Mouse (Mus musculus) C2C12 (cell line): ENCODE results near the gene Atxn1.

ENCODE experiments used
- CTCF ChIP-seq: IDR thresholded peaks from one replicate; pipeline ENCODE4 v1.5.1; 2011; ENCODE audit not compliant: control insufficient read depth, insufficient read depth, insufficient read length
- MAX ChIP-seq: IDR thresholded peaks from one replicate; pipeline ENCODE4 v1.6.1; 2011; ENCODE audit warnings: mild to moderate bottlenecking, control low read depth
- MYOD1 ChIP-seq: IDR thresholded peaks from one replicate; pipeline ENCODE4 v1.6.1; 2011; ENCODE audit warnings: low read depth; ENCODE audit not compliant: control insufficient read depth, insufficient read length
- USF1 ChIP-seq: IDR thresholded peaks from one replicate; pipeline ENCODE4 v1.6.1; 2011; ENCODE audit warnings: low read depth, mild to moderate bottlenecking, control low read depth, moderate library complexity

- no peak for TF ChIP-seq CTCF
- no peak for TF ChIP-seq MAX
- TF ChIP-seq USF1 = no peak
- TF ChIP-seq MYOD1 = no peak
Observed at GRCm38 (mm10) chr13:45861885-45862605, 102.8 kb downstream of the Atxn1 start.
